Mouse (Mus musculus) embryonic fibroblast, embryonic 13.5 days (primary cell): Measurements from ENCODE around the gene Zfp341. TPM values are rescaled to one million over a fixed set of nuclear protein-coding genes. Genes with fewer than 3 reads are reported as not detected.
A peak's percentile ranks its signal among the peaks of the same experiment; 100 is the strongest.

Experiments used
- H3K27ac ChIP-seq: 2 replicates; pipeline ENCODE4 v1.5.1; 2012; ENCODE audit warnings: low read length, control low read depth, inconsistent platforms; ENCODE audit not compliant: insufficient read depth
- H3K4me1 ChIP-seq: 2 replicates; pipeline ENCODE4 v1.6.1; 2011; ENCODE audit warnings: low read length; ENCODE audit not compliant: control insufficient read depth, insufficient read depth
- H3K4me3 ChIP-seq: 2 replicates; pipeline ENCODE4 v1.5.1; 2011; ENCODE audit warnings: mild to moderate bottlenecking, control low read depth, low read length; ENCODE audit not compliant: insufficient read depth
- CTCF ChIP-seq: IDR thresholded peaks from 2 replicates; pipeline ENCODE4 v1.5.1; 2011; ENCODE audit warnings: mild to moderate bottlenecking, control low read depth, low read length, moderate library complexity, borderline replicate concordance; ENCODE audit not compliant: insufficient read depth
- POLR2A ChIP-seq: IDR thresholded peaks from 2 replicates; pipeline ENCODE4 v1.6.1; 2011; ENCODE audit warnings: low read depth, mild to moderate bottlenecking, control low read depth, low read length, moderate library complexity
- polyA plus RNA-seq: library from polyadenylated mRNA; stranded (reverse); fragments of >200 nt; gene quantifications from 2 replicates; pipeline ENCODE4 v1.2.4, GENCODE M21; 2011; ENCODE audit warnings: low read depth; ENCODE audit not compliant: missing spikeins, insufficient read length

Gene Zfp341
- polyA plus RNA-seq, 1 experiment, result 1.8 TPM

GRCm38 (mm10) chr2:154571266-154571665, 41.8 kb upstream of the Zfp341 start:
- H3K27ac ChIP-seq, result peak overlapping the region; percentile 46
- no peak overlapping the region for H3K4me3 ChIP-seq
- TF ChIP-seq POLR2A (no peak), CTCF (no peak)
- H3K4me1 ChIP-seq, result peaks cover 8% of the 10 kb centered on the region

DNA sequence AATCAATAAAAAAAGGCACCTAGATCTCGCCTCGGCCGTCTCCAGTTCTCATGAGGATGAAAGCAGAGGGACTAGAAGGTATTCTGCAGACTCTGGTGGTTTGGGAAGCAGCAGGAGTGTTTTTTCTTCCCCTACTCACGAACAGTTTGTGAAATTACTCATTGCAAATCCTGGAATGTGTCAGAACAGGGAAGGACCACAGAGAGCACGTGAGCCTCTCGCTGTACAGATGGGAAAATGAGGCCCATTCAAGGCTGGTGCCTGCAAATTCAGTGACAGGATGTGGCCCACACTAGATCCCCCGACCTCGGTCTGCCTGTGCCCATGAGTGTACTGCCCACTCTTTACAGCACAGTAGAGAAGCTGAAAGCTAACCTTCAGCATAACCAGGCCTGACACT, 41.1 kb upstream of the Zfp341 start:
- Histone ChIP-seq H3K4me1 (peaks cover 8% of the 10 kb centered on the region), H3K4me3 (no peak overlapping the region), H3K27ac (peak overlapping the region; percentile 81)
- TF ChIP-seq POLR2A (peak; percentile 33; the same call in 1 of the 2 replicates), CTCF (no peak)

- no peak overlapping the region for H3K27ac ChIP-seq
- peaks cover 8% of the 10 kb centered on the region for H3K4me1 ChIP-seq
- no peak overlapping the region for H3K4me3 ChIP-seq
- TF ChIP-seq CTCF (no peak), POLR2A (no peak)
These were observed 40.1 kb upstream of the Zfp341 start for GRCm38 (mm10) chr2:154572996-154573395.

- Histone ChIP-seq H3K4me1 (peaks cover 8% of the 10 kb centered on the region), H3K4me3 (no peak overlapping the region), H3K27ac (no peak overlapping the region)
- TF ChIP-seq CTCF (no peak), POLR2A (no peak)
These were observed 38.8 kb upstream of the Zfp341 start for GRCm38 (mm10) chr2:154574271-154574670.

GRCm38 (mm10) chr2:154576876-154577743, 36.0 kb upstream of the Zfp341 start:
- H3K4me1 ChIP-seq, result peaks cover 2% of the 10 kb centered on the region
- H3K27ac ChIP-seq, result no peak overlapping the region
- H3K4me3 ChIP-seq, result no peak overlapping the region
- TF ChIP-seq CTCF (no peak), POLR2A (no peak)

GRCm38 (mm10) chr2:154577744-154578067, 35.4 kb upstream of the Zfp341 start:
- Histone ChIP-seq H3K4me1 (no peaks in the 10 kb centered on the region), H3K4me3 (no peak overlapping the region), H3K27ac (no peak overlapping the region)
- TF ChIP-seq CTCF (no peak), POLR2A (no peak)

- H3K4me3 ChIP-seq, result no peak overlapping the region
- H3K27ac ChIP-seq, result no peak overlapping the region
- no peak for TF ChIP-seq CTCF
- no peak for TF ChIP-seq POLR2A
- no peaks in the 10 kb centered on the region for H3K4me1 ChIP-seq
These were observed 32.5 kb upstream of the Zfp341 start for GRCm38 (mm10) chr2:154580586-154580985.

GRCm38 (mm10) chr2:154581421-154581820, 31.7 kb upstream of the Zfp341 start:
- TF ChIP-seq POLR2A (no peak), CTCF (no peak)
- Histone ChIP-seq H3K4me1 (no peaks in the 10 kb centered on the region), H3K4me3 (no peak overlapping the region), H3K27ac (no peak overlapping the region)

DNA sequence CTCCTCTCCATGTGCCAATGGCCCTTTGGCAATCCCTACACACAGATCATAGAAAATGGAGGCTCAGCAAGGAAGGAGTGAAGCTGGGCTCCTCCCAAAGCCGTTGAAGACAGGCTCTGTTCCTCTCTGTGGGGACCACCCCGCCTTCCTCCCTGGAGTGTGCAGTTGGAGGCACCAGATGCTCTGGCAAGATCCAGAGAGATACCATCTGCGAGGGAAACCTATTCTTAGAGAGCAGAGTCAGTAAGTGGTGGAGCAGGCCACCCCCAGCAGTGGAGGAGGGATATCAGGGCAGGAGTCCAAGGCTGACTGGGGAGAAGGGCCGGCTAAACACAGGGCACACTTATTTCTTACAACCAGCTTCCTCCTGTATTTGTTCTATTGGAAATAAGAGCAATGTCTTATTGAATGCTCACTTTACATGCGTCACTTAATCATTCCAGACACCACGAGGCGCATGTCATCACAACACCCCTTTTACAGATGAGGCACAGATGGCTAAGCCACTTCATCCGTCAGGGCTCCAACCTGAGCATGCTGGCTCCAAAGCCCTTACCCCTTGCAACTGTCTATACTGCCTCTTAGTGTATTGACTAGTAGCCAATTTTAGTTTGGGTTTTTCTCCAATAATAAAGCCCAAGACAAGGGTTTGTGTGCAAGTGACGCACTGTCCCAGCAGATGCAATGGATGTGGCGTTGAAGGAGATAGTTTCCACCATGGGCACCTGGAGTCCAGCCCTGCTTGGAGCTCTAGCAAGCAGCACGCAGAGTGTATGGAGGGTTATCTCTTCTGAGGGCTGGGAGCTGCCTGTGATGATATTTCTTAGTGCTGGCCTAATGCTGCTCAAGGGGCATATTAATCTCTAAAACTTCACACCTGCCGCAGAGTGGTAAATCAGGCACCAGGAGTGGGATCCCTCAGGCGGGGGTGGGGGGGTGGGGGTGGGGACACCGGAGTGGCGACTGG, 28.9 kb upstream of the Zfp341 start:
- TF ChIP-seq CTCF (no peak), POLR2A (no peak)
- Histone ChIP-seq H3K4me1 (no peaks in the 10 kb centered on the region), H3K4me3 (no peak overlapping the region), H3K27ac (no peak overlapping the region)
